Mouse (Mus musculus): Measurements from ENCODE around the gene Nkpd1. TPM values are rescaled to one million over a fixed set of nuclear protein-coding genes. Genes with fewer than 3 reads are reported as not detected.
"Not testable (repeated sequence)": the region's sequence is repeated elsewhere in the genome, so short reads cannot be mapped to it uniquely, and the experiment has no call there.

Nkpd1 gene
- polyA plus RNA-seq, 1 experiment from 2014 or later, result 0.12 TPM

DNA sequence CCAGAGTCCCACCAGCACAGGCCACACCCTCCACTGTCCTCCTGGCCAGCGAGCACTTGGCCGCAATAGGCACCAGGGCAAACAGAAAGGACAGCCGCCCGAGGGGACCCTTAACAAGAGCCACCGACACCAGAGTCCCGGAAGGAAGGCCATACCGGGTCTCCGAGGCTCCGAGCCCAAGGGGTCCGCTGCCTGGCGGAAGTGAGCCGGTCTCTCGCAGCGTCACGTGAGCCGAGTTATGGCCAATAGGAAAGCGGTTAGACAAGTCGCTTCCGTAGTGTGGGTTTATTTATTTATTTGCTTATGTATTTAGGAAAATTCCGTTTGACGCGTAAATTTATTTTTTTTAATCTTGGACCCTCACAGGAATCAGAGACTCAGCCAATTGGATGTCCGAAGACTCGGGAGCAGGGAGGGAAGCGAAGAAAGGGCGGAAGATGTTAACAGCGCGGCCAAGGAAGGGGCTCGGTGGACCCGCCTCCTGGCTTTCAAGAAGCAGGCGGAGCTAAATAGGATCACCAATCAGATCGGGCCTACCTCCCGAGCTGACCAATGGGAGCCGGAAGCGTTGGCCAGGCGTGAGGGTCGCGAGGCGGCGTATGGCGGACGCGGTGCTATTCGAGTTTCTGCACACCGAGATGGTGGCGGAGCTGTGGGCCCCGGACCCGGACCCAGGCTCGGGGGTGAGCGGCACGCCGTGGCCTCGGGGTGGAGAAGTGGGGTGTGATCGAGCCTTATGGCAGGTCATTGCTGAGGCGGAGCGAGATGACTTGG, 9.3 kb upstream of the Nkpd1 start, which contains the start of the genes Bloc1s3 and Trappc6a:
Gene Bloc1s3 (minus strand): TSS at position 218 of the 774 bp plus-strand sequence.
Gene Trappc6a (plus strand): TSS at position 246 of the 774 bp plus-strand sequence.
- Histone ChIP-seq H3K9ac (ENCODE audit: low read length) (peak within 1 kb of the TSS; percentile 90), H3K4me3 (ENCODE audit: low read depth, low read length) (peak within 1 kb of the TSS; percentile 81), H3K4me2 (ENCODE audit: low read depth, severe bottlenecking) (peak within 1 kb of the TSS; percentile 96), H3K27me3 (ENCODE audit: control insufficient read depth, insufficient read depth, low read length) (no peaks in the 10 kb centered on the region), H3K9me3 (ENCODE audit: control insufficient read depth, low read length) (no peaks in the 10 kb centered on the region), H3K4me1 (ENCODE audit: control insufficient read depth, insufficient read depth, low read length) (peaks cover 3% of the 10 kb centered on the region), H3K36me3 (ENCODE audit: control insufficient read depth, insufficient read depth, low read length) (no peaks in the 10 kb centered on the region; the same call in 1 of the 2 replicates), H3K27ac (replicated peaks; ENCODE audit: low read depth, low read length) (peak within 1 kb of the TSS; percentile 47)
- WGBS, result under 1% methylated on average over 56 of the region's 56 CpGs
- DNase-seq (ENCODE audit: low spot score) (peak; percentile 93), ATAC-seq (ENCODE audit: insufficient number of reproducible peaks, low FRiP score, low TSS enrichment, low read depth) (peak; percentile 92)

DNA sequence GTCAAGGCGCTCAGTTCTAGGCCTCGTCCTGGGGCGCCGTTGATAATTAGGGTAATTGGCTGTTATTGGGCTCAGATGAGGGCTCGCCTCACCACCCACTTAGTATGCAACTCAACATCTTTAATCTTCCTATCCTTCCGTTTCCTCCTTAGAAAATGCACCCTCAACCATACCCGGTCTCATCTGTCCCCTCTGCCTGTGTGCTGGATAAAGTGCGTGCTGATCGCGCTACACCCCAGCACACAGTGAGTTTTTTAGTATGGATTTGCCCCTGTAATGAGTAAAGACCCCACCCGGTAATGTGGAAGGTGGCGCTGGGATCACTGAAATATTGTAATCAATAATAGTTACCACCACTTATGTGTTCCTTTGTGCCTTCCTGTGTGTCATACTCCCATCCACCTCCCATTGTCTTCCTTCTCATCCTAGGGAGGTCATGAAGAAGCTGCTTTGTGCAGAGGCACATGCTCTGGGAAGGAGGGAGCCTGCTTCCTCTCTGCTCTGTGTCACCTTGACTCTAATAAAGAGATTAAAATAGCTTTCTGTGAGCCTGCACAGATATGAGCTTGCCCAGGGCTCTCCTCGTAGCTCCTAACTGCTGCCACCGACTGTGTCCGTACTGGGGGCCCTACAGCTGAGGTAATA, 8.6 kb upstream of the Nkpd1 start:
- Histone ChIP-seq H3K27me3 (ENCODE audit: control insufficient read depth, insufficient read depth, low read length) (no peaks in the 10 kb centered on the region), H3K27ac (replicated peaks; ENCODE audit: low read depth, low read length) (peak overlapping the region; percentile 47; the same call in 1 of the 2 replicates), H3K9me3 (ENCODE audit: control insufficient read depth, low read length) (no peaks in the 10 kb centered on the region), H3K4me2 (ENCODE audit: low read depth, severe bottlenecking) (peak overlapping the region; percentile 96), H3K4me3 (ENCODE audit: low read depth, low read length) (peak overlapping the region; percentile 81), H3K4me1 (ENCODE audit: control insufficient read depth, insufficient read depth, low read length) (peaks cover 3% of the 10 kb centered on the region), H3K9ac (ENCODE audit: low read length) (peak overlapping the region; percentile 90), H3K36me3 (ENCODE audit: control insufficient read depth, insufficient read depth, low read length) (no peaks in the 10 kb centered on the region; the same call in 1 of the 2 replicates)
- WGBS, result 8% methylated on average over 15 of the region's 15 CpGs
- DNase-seq (ENCODE audit: low spot score) (peak; percentile 40), ATAC-seq (ENCODE audit: insufficient number of reproducible peaks, low FRiP score, low TSS enrichment, low read depth) (peak; percentile 8; the same call in 1 of the 2 replicates)

DNA sequence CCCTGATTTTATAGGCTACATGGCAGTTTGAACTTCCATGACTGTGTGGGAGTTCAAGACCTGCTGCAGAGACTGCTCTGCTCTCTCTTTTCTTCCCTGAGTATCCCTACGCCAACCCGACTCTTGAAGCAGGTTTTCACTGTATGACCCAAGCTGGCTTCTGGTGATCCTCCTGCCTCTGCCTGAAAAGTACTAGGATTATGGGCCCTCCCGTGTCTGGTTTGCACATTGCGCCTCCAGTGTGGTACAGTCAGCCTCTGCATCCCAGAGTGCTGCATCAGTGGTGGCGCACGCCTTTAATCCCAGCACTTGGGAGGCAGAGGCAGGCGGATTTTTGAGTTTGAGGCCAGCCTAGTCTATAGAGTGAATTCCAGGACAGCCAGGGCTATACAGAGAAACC, 7.9 kb upstream of the Nkpd1 start:
- 94% methylated on average over 7 of the region's 7 CpGs for WGBS
- Histone ChIP-seq H3K4me1 (ENCODE audit: control insufficient read depth, insufficient read depth, low read length) (peaks cover 3% of the 10 kb centered on the region), H3K4me3 (ENCODE audit: low read depth, low read length) (no peak overlapping the region), H3K4me2 (ENCODE audit: low read depth, severe bottlenecking) (no peak overlapping the region; the same call in 1 of the 2 replicates), H3K9ac (ENCODE audit: low read length) (no peak overlapping the region), H3K27ac (replicated peaks; ENCODE audit: low read depth, low read length) (no peak overlapping the region), H3K27me3 (ENCODE audit: control insufficient read depth, insufficient read depth, low read length) (no peaks in the 10 kb centered on the region), H3K36me3 (ENCODE audit: control insufficient read depth, insufficient read depth, low read length) (no peaks in the 10 kb centered on the region; the same call in 1 of the 2 replicates), H3K9me3 (ENCODE audit: control insufficient read depth, low read length) (no peaks in the 10 kb centered on the region)
- no peak for ATAC-seq (ENCODE audit: insufficient number of reproducible peaks, low FRiP score, low TSS enrichment, low read depth)
- no peak for DNase-seq (ENCODE audit: low spot score)

DNA sequence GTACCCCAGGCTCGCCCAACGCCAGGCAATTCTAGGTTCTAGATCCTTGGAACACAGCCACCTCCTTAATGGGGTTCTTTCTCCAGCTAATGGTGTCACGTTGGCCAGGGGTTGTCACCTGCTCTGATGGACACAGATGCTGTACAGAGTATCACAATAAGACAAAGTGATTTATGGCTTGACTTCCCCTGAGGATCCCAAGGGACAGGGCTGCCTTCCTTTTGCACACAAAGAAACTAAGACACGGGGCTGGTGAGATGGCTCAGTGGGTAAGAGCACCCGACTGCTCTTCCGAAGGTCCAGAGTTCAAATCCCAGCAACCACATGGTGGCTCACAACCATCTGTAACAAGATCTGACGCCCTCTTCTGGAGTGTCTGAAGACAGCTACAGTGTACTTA, 5.7 kb upstream of the Nkpd1 start:
- H3K4me2 ChIP-seq (ENCODE audit: low read depth, severe bottlenecking); H3K4me3 ChIP-seq (ENCODE audit: low read depth, low read length); H3K9ac ChIP-seq (ENCODE audit: low read length); H3K36me3 ChIP-seq (ENCODE audit: control insufficient read depth, insufficient read depth, low read length); H3K4me1 ChIP-seq (ENCODE audit: control insufficient read depth, insufficient read depth, low read length); DNase-seq (ENCODE audit: low spot score); H3K9me3 ChIP-seq (ENCODE audit: control insufficient read depth, low read length); H3K27me3 ChIP-seq (ENCODE audit: control insufficient read depth, insufficient read depth, low read length); ATAC-seq (ENCODE audit: insufficient number of reproducible peaks, low FRiP score, low TSS enrichment, low read depth); H3K27ac ChIP-seq (replicated peaks; ENCODE audit: low read depth, low read length): not testable (repeated sequence)
- WGBS, result 89% methylated on average over 6 of the region's 7 CpGs

DNA sequence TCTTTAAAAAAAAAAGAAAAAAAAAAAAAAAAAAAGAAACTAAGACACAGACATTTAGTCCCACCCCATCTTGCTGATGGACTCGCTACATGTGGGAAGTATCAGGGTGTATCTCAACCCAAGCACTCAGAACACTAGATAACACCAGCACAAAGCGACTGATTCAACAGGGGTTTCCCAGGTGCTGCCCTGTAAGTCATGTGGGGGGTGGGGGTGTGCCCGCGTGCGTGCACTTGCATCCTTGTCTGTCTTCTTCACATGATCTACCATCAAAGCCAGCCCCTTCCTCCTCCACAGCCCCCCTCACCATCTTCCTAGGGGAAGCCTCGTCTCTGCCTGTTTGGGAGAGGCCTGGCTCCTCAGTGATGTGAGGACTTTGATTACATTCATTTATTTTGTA, 5.3 kb upstream of the Nkpd1 start:
- no peak overlapping the region for H3K27ac ChIP-seq (replicated peaks; ENCODE audit: low read depth, low read length)
- no peaks in the 10 kb centered on the region for H3K9me3 ChIP-seq (ENCODE audit: control insufficient read depth, low read length)
- peaks cover 3% of the 10 kb centered on the region for H3K4me1 ChIP-seq (ENCODE audit: control insufficient read depth, insufficient read depth, low read length)
- WGBS, result 84% methylated on average over 6 of the region's 6 CpGs
- no peak overlapping the region for H3K4me3 ChIP-seq (ENCODE audit: low read depth, low read length)
- DNase-seq (ENCODE audit: low spot score) (no peak), ATAC-seq (ENCODE audit: insufficient number of reproducible peaks, low FRiP score, low TSS enrichment, low read depth) (no peak)
- H3K27me3 ChIP-seq (ENCODE audit: control insufficient read depth, insufficient read depth, low read length), result peaks cover 6% of the 10 kb centered on the region
- H3K4me2 ChIP-seq (ENCODE audit: low read depth, severe bottlenecking), result no peak overlapping the region
- no peak overlapping the region for H3K9ac ChIP-seq (ENCODE audit: low read length)
- H3K36me3 ChIP-seq (ENCODE audit: control insufficient read depth, insufficient read depth, low read length), result no peaks in the 10 kb centered on the region; the same call in 1 of the 2 replicates

DNA sequence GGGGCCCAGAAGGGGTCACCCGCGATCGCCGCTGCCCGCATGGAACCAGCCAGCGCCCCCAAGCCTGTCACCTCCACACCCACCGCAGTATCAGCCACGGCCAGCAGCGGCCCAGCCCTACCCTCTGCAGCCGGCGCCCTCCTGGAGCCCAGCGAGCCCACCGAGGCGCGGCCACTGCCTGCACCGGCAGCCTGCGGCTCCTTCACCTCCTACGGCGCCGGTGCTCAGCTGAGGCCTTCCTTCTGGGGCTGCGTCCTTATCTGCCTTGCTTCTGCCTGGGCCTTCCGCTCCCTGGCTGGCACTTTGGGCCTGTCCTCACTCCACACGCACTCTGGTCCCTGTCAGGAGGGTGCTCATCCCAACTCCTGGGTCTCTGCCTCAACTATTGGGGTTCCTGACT, 2.4 kb downstream of the Nkpd1 start:
- Histone ChIP-seq H3K27ac (replicated peaks; ENCODE audit: low read depth, low read length) (no peak overlapping the region), H3K27me3 (ENCODE audit: control insufficient read depth, insufficient read depth, low read length) (peaks cover 78% of the 10 kb centered on the region), H3K9me3 (ENCODE audit: control insufficient read depth, low read length) (no peaks in the 10 kb centered on the region; the same call in 1 of the 2 replicates), H3K9ac (ENCODE audit: low read length) (peak overlapping the region; percentile 52; the same call in 1 of the 2 replicates), H3K4me2 (ENCODE audit: low read depth, severe bottlenecking) (peak overlapping the region; percentile 40), H3K4me1 (ENCODE audit: control insufficient read depth, insufficient read depth, low read length) (peaks cover 23% of the 10 kb centered on the region), H3K36me3 (ENCODE audit: control insufficient read depth, insufficient read depth, low read length) (no peaks in the 10 kb centered on the region), H3K4me3 (ENCODE audit: low read depth, low read length) (peak overlapping the region; percentile 14; the same call in 1 of the 2 replicates)
- 4% methylated on average over 21 of the region's 23 CpGs for WGBS
- DNase-seq (ENCODE audit: low spot score) (no peak), ATAC-seq (ENCODE audit: insufficient number of reproducible peaks, low FRiP score, low TSS enrichment, low read depth) (no peak)

GRCm38 (mm10) chr7:19523017-19523756, 5.5 kb downstream of the Nkpd1 start:
- H3K36me3 ChIP-seq (ENCODE audit: control insufficient read depth, insufficient read depth, low read length), result no peaks in the 10 kb centered on the region
- H3K9ac ChIP-seq (ENCODE audit: low read length), result no peak overlapping the region; the same call in 1 of the 2 replicates
- H3K27ac ChIP-seq (replicated peaks; ENCODE audit: low read depth, low read length), result no peak overlapping the region
- no peak for ATAC-seq (ENCODE audit: insufficient number of reproducible peaks, low FRiP score, low TSS enrichment, low read depth)
- DNase-seq (ENCODE audit: low spot score), result peak; percentile 55
- peak overlapping the region; percentile 28 for H3K4me3 ChIP-seq (ENCODE audit: low read depth, low read length)
- WGBS, result 15% methylated on average over 72 of the region's 72 CpGs
- H3K9me3 ChIP-seq (ENCODE audit: control insufficient read depth, low read length), result no peaks in the 10 kb centered on the region; the same call in 1 of the 2 replicates
- peak overlapping the region; percentile 77 for H3K4me2 ChIP-seq (ENCODE audit: low read depth, severe bottlenecking)
- H3K27me3 ChIP-seq (ENCODE audit: control insufficient read depth, insufficient read depth, low read length), result peaks cover 68% of the 10 kb centered on the region
- peaks cover 23% of the 10 kb centered on the region for H3K4me1 ChIP-seq (ENCODE audit: control insufficient read depth, insufficient read depth, low read length)
